Mouse (Mus musculus) 3T3-L1 (cell line): Measurements from ENCODE around the gene Dimt1.
"Not testable (repeated sequence)": the region's sequence is repeated elsewhere in the genome, so short reads cannot be mapped to it uniquely, and the experiment has no call there.

Experiments
- DNase-seq: peaks from one replicate; pipeline ENCODE4 v3.0.0-alpha.2; 2015; ENCODE audit warnings: low read depth, low spot score

Dimt1 gene

DNA sequence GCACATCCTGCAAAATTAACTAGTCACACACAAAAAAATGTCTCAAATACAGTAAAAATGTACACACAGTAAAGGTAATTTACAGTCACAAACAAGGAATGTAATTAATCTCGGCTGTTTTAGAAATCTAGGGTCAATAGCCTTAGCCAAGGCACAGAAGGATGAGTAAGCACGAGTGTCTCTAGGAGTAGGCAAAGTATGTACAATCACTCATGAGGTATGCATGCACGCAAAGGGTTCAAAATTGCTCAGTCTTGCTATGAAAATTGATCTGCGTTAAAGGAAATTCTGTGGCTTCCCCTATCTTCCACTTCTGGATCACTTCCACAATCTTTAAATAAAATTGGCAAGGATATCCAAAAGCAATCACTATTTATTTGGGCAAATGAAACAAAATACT lies 14.6 kb downstream of the Dimt1 start:
- peak; percentile 70 for DNase-seq

DNA sequence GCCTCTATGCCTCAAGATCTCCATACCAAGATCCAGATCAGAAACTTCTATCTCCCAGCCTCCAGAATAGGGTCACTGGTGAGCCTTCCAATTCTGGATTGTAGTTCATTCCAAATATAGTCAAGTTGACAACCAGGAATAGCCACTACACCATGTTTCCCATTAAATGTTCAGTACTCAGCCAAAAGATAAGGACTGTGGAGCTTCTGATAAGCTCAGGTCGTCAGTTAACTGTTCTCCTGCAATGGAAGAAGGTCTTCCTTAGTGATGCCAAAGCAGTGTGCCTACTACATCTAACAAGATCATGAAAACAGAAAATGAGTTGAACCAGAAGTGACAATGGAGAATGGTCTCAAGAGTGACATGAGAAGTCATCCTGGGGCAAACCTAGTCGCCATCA lies 50.0 kb downstream of the Dimt1 start:
- DNase-seq, result no peak

DNA sequence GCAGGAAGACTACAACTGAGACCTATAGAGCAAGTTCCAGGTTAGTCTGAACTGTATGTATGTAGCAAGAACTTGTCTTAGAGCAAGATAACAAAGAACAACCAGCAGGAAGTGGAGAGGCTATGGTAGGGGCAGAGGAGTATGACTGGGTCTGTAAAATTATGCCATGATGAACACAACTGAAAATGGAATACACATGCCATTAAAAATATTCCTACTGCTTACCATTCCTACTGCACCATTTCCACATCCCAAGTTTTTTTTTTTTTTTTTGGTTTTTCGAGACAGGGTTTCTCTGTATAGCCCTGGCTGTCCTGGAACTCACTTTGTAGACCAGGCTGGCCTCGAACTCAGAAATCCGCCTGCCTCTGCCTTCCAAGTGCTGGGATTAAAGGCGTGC lies 50.6 kb downstream of the Dimt1 start:
- not testable (repeated sequence) for DNase-seq

DNA sequence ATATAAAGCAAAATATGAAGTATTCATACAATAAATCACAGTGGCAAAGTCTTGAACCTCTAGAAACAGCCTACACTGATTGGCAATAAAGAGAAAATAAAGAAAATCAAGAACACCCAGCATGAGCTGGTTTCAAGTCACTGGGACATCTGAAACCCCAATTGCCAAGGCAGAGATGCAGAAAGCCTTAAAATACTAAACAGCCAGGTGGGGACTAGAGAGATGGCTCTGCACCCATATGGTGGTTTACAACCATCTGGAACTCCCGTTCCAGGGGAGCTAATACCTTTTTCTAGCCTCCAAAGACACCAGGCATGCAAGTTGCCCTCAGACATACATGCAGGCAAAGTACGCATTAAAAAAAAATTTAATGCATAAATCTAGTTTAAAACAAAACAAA lies 51.1 kb downstream of the Dimt1 start:
- no peak for DNase-seq

DNA sequence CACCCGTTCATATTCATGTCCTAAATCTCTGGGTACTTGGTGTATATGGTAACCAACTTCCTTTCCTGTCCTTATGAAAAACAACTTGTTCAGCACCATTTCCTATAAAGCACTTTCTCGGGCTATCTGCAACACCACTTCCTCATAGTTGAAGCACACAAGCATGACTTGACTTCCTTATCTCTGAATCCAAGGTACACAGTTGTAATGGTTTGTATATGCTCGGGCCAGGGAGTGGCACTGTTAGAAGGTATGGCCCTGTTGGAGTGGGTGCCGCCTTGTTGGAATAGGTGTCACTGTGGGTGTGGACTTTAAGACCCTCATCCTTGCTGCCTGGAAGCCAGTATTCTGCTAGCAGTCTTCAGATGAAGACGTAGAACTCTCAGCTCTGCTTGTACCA lies 51.7 kb downstream of the Dimt1 start:
- no peak for DNase-seq

DNA sequence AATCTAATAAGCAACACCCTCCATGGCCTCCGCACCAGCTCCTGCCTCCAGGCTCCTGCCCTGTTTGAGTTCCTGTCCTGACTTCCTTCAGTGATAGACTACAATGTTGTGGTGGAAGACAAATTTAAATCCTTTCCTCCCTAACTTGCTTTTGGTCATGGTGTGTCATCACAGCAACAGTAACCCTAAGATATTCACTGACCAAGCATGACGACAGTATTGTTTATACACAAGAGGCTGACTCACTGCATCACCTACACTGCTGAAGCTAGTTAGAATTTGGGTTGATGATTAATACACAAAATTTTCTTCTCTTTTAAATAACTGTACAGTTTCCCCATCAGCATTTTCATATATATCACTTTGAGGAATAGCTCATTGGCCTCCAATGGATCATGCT lies 56.3 kb downstream of the Dimt1 start:
- peak; percentile 70 for DNase-seq

DNA sequence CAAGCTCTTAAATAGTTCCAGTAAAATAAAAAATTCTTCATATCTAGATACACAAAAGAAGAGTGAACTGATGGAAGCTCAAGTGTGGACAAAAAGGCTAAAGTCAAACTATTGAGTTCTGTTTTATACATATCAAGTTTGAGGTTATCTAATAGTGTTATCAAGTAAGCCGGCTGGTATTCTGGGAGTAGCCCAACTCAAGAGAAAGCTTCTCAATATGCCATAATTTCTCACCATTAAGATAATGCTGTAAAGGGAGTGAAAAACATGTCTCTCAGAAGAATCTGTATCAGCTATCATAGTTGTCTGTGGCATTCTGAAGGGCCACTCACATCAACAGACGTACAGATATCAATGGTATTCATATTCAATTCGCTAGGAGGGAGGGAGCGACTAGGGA lies 61.2 kb downstream of the Dimt1 start:
- DNase-seq, result no peak
